Mouse (Mus musculus) stomach, embryonic 14.5 days (tissue): Measurements from ENCODE around the gene Psenen. TPM values are rescaled to one million over a fixed set of nuclear protein-coding genes. Genes with fewer than 3 reads are reported as not detected.

Experiments
- ATAC-seq: fragments of 200-750 bp; cut with Nextera tagmentation; 2 replicates; pipeline ENCODE4 v1.8.0; 2017; ENCODE audit warnings: low read depth, moderate TSS enrichment; ENCODE audit not compliant: insufficient number of reproducible peaks, insufficient read depth, low FRiP score
- H3K27ac ChIP-seq: fragments of 300-500 bp; sonication (generic); 2 replicates; pipeline ENCODE4 v1.5.1; 2014; ENCODE audit warnings: mild to moderate bottlenecking, low read length, moderate library complexity, mixed read lengths
- H3K27me3 ChIP-seq: fragments of 300-500 bp; sonication (generic); 2 replicates; pipeline ENCODE4 v1.6.1; 2014; ENCODE audit warnings: low read length, control low read depth, mixed read lengths; ENCODE audit not compliant: control insufficient read depth, insufficient read depth
- H3K36me3 ChIP-seq: fragments of 300-500 bp; sonication (generic); 2 replicates; pipeline ENCODE4 v1.6.1; 2014; ENCODE audit warnings: mild to moderate bottlenecking, control low read depth, low read length, moderate library complexity, mixed read lengths; ENCODE audit not compliant: control insufficient read depth, insufficient read depth
- H3K4me1 ChIP-seq: fragments of 300-500 bp; sonication (generic); 2 replicates; pipeline ENCODE4 v1.6.1; 2014; ENCODE audit warnings: low read length, control low read depth, mixed read lengths; ENCODE audit not compliant: control insufficient read depth, insufficient read depth
- H3K4me2 ChIP-seq: fragments of 300-500 bp; sonication (generic); replicated peaks from 2 replicates; pipeline ENCODE4 v1.6.1; 2014; ENCODE audit warnings: low read depth, low read length, control low read depth
- H3K4me3 ChIP-seq: fragments of 300-500 bp; sonication (generic); 2 replicates; pipeline ENCODE4 v1.5.1; 2014; ENCODE audit warnings: low read depth, low read length, control low read depth
- H3K9ac ChIP-seq: fragments of 300-500 bp; sonication (generic); replicated peaks from 2 replicates; pipeline ENCODE4 v1.6.1; 2014; ENCODE audit warnings: low read depth, mild to moderate bottlenecking, control low read depth, low read length, moderate library complexity, mixed read lengths
- H3K9me3 ChIP-seq: fragments of 300-500 bp; sonication (generic); 2 replicates; pipeline ENCODE4 v1.6.1; 2016; ENCODE audit warnings: low read depth, low read length, control low read depth; ENCODE audit not compliant: control insufficient read depth
- WGBS: fragments of 180-500 bp; shearing (Covaris S2); extraction: QIAGEN DNeasy Blood & Tissue Kit; methylation state at CpG from one replicate; pipeline ENCODE4 v1.1.7; 2014; 5-methylcytosine and 5-hydroxymethylcytosine counted together
- polyA plus RNA-seq: library from polyadenylated mRNA; unstranded; fragments of >200 nt; fragmentation: Nextera tagmentation; extraction: Ambion mirVana; gene quantifications from 2 replicates; pipeline ENCODE4 v1.2.1, GENCODE M21; 2014

Gene Psenen
- polyA plus RNA-seq, 1 experiment from 2014 or later, result 117 TPM

- Histone ChIP-seq H3K4me1 (peaks cover 3% of the 10 kb centered on the region; the same call in 1 of the 2 replicates), H3K4me3 (no peak overlapping the region), H3K27ac (peak overlapping the region; percentile 55; the same call in 1 of the 2 replicates), H3K36me3 (no peaks in the 10 kb centered on the region), H3K9ac (no peak overlapping the region), H3K4me2 (no peak overlapping the region), H3K9me3 (no peaks in the 10 kb centered on the region), H3K27me3 (no peaks in the 10 kb centered on the region)
- ATAC-seq, result no peak
- WGBS, result 62% methylated on average over 7 of the region's 7 CpGs
These were observed 37.2 kb upstream of the Psenen start for GRCm38 (mm10) chr7:30600651-30601050.

- Histone ChIP-seq H3K9ac (no peak overlapping the region), H3K36me3 (no peaks in the 10 kb centered on the region), H3K27me3 (no peaks in the 10 kb centered on the region), H3K4me3 (no peak overlapping the region), H3K4me2 (0 out of 2 replicates have a peak overlapping the region, but pooled peaks have one; percentile 10), H3K4me1 (peaks cover 3% of the 10 kb centered on the region; the same call in 1 of the 2 replicates), H3K9me3 (no peaks in the 10 kb centered on the region), H3K27ac (peak overlapping the region; percentile 55; the same call in 1 of the 2 replicates)
- peak; percentile 94 for ATAC-seq
- WGBS, result under 1% methylated on average over 16 of the region's 16 CpGs
These were observed 36.5 kb upstream of the Psenen start for GRCm38 (mm10) chr7:30599933-30600353.

- ATAC-seq, result no peak
- H3K4me1 ChIP-seq, result peaks cover 3% of the 10 kb centered on the region; the same call in 1 of the 2 replicates
- no peak within 1 kb of the TSS for H3K9ac ChIP-seq
- H3K4me3 ChIP-seq, result no peak within 1 kb of the TSS
- H3K36me3 ChIP-seq, result no peaks in the 10 kb centered on the region
- no peaks in the 10 kb centered on the region for H3K27me3 ChIP-seq
- peak within 1 kb of the TSS; percentile 46; the same call in 1 of the 2 replicates for H3K27ac ChIP-seq
- H3K4me2 ChIP-seq, result no peak within 1 kb of the TSS
- 92% methylated on average over 12 of the region's 12 CpGs for whole genome bisulfite sequencing
- no peaks in the 10 kb centered on the region for H3K9me3 ChIP-seq
These were observed 35.4 kb upstream of the Psenen start, which contains the start of gene Zbtb32 for GRCm38 (mm10) chr7:30598786-30599185. Gene Zbtb32, minus strand, starts transcription at chr7:30598909.

GRCm38 (mm10) chr7:30596811-30597210 is 33.4 kb upstream of the Psenen start:
- Histone ChIP-seq H3K27ac (no peak overlapping the region), H3K4me1 (peaks cover 3% of the 10 kb centered on the region; the same call in 1 of the 2 replicates), H3K36me3 (no peaks in the 10 kb centered on the region), H3K9ac (no peak overlapping the region), H3K27me3 (no peaks in the 10 kb centered on the region), H3K4me2 (no peak overlapping the region), H3K9me3 (no peaks in the 10 kb centered on the region), H3K4me3 (no peak overlapping the region)
- no peak for ATAC-seq
- WGBS, result 64% methylated on average over 5 of the region's 5 CpGs

- Histone ChIP-seq H3K4me1 (peaks cover 3% of the 10 kb centered on the region; the same call in 1 of the 2 replicates), H3K27ac (no peak overlapping the region), H3K9ac (no peak overlapping the region), H3K4me3 (no peak overlapping the region), H3K36me3 (no peaks in the 10 kb centered on the region), H3K27me3 (no peaks in the 10 kb centered on the region), H3K4me2 (no peak overlapping the region), H3K9me3 (no peaks in the 10 kb centered on the region)
- 77% methylated on average over 5 of the region's 5 CpGs for WGBS
- ATAC-seq, result no peak
These were observed 32.7 kb upstream of the Psenen start for GRCm38 (mm10) chr7:30596093-30596492.

- Histone ChIP-seq H3K4me1 (peaks cover 5% of the 10 kb centered on the region; the same call in 1 of the 2 replicates), H3K4me3 (no peak overlapping the region), H3K9ac (no peak overlapping the region), H3K9me3 (no peaks in the 10 kb centered on the region), H3K36me3 (no peaks in the 10 kb centered on the region), H3K27ac (no peak overlapping the region), H3K27me3 (no peaks in the 10 kb centered on the region), H3K4me2 (no peak overlapping the region)
- ATAC-seq, result no peak
- WGBS, result 68% methylated on average over 4 of the region's 4 CpGs
These were observed 31.1 kb upstream of the Psenen start for GRCm38 (mm10) chr7:30594510-30595024.

GRCm38 (mm10) chr7:30593579-30594509 is 30.4 kb upstream of the Psenen start:
- Histone ChIP-seq H3K4me1 (peaks cover 5% of the 10 kb centered on the region; the same call in 1 of the 2 replicates), H3K9me3 (no peaks in the 10 kb centered on the region), H3K4me3 (no peak overlapping the region), H3K9ac (no peak overlapping the region), H3K4me2 (no peak overlapping the region), H3K27ac (no peak overlapping the region), H3K27me3 (no peaks in the 10 kb centered on the region), H3K36me3 (no peaks in the 10 kb centered on the region)
- no peak for ATAC-seq
- WGBS, result 76% methylated on average over 10 of the region's 10 CpGs

GRCm38 (mm10) chr7:30592772-30593423 is 29.5 kb upstream of the Psenen start:
- WGBS, result 45% methylated on average over 5 of the region's 5 CpGs
- no peak for ATAC-seq

More at GRCm38 (mm10) chr7:30592772-30593423, 29.5 kb upstream of the Psenen start:
- H3K27me3 ChIP-seq, result no peaks in the 10 kb centered on the region
- H3K9ac ChIP-seq, result no peak overlapping the region
- H3K27ac ChIP-seq, result no peak overlapping the region
- H3K4me2 ChIP-seq, result no peak overlapping the region
- no peaks in the 10 kb centered on the region for H3K36me3 ChIP-seq
- peaks cover 5% of the 10 kb centered on the region; the same call in 1 of the 2 replicates for H3K4me1 ChIP-seq
- H3K4me3 ChIP-seq, result no peak overlapping the region
- H3K9me3 ChIP-seq, result no peaks in the 10 kb centered on the region
